Mouse (Mus musculus): ENCODE data around the gene Gm17660.
"Not testable (repeated sequence)": the region's sequence is repeated elsewhere in the genome, so short reads cannot be mapped to it uniquely, and the experiment has no call there.

Gm17660 gene

GRCm38 (mm10) chr5:104036686-104037085 lies 40.7 kb downstream of the Gm17660 start:
- no peak for DNase-seq

- no peak for DNase-seq
These were observed 41.6 kb downstream of the Gm17660 start for GRCm38 (mm10) chr5:104035824-104036223.

DNA sequence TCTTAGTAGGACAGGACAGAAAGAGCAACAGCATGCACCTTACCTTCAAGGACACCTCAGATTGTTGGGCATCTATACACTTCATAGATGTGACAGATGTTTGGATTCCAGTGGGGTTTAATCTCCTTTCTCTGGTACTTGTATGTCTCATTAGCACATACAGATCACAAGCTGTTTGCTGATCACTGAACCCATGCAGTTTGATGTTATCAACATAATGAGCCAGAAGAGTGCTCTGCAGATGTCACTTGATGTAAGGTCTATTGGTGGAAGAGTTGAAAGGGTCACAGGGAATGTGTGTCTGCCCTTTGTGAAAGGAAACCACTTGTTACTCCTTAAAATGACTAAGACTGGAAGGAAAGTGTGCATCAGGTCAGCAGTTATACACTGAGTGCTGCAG lies 42.3 kb downstream of the Gm17660 start:
- DNase-seq = no peak

DNA sequence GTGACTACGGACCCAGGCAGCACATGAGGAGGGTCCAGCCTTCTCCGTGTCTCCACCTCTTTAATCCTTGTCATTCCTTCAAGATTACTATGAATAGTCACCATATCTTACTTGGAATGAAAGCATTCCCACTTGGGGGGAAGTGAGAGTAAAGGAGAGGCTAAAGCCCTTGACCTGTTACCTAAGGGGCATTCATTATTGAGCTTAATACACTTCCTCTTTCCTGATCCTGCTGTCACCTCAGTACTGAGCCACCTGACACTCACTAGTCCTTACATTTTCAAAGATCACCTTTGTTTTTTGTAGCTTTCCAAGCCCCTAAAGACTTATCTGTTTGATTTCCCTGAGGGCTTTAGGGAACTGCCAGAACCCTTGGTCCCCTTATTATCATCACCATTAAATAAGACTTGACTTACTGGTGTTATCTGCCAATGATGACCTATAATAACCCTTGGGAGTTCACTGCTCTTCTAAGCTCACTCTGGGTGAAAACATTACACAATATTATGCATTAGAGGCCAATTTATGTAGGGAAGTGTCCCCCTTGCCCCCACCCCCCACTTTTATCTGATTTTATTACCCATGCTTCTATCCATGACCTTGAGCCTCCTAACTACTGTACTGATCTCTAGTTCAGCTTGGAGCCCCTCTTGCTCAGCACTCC lies 44.8 kb downstream of the Gm17660 start:
- no peak for DNase-seq

DNA sequence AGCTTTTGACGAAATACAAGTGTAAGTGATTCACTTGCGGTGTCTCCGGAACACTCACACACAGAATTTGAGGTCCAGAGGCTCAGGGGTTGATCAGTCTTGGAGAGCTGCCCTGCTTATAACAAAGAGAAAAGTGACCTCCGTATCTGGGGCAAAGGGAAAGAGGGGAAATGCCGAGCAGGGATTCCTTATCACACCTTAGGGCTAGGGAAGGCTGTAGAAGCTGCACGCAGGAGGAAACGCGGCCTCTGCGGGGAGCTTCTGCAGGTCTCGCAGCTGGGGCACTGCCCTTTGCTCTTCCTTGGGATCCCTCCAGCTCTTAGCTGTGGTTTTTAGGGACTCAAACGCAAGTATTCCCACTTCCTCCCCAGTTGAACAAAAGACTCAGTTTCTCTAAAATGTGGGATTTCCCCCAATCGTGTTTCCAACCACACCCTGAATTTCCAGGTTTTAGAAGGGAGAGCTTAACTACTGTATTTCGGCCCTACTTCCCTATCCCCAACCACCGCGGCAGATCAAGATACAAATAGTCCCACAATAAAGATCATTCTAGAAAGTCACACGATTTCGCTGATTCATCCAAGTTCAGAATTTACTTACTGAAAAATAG lies 52.1 kb downstream of the Gm17660 start:
- DNase-seq = no peak

- no peak for DNase-seq
These were observed 52.6 kb downstream of the Gm17660 start for GRCm38 (mm10) chr5:104024762-104025161.

DNA sequence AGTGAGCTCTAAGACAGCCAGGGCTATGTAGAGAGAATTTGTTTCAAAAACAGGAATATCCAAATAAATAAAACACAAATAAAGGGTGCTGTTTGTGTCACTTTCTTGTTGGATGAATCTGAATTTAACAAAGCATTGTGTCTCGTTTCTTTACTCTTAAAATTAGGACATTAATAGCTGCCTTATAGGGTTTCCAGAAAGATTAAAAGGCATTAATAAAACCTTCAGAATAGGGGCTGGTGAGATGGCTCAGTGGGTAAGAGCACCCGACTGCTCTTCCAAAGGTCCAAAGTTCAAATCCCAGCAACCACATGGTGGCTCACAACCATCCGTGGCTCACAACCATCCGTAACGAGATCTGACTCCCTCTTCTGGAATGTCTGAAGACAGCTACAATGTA lies 53.2 kb downstream of the Gm17660 start:
- not testable (repeated sequence) for DNase-seq

GRCm38 (mm10) chr5:104023289-104024020 lies 54.0 kb downstream of the Gm17660 start:
- DNase-seq = no peak

- DNase-seq = no peak
These were observed 54.9 kb downstream of the Gm17660 start for GRCm38 (mm10) chr5:104022558-104022957.

- peak; percentile 93 for DNase-seq
These were observed 55.6 kb downstream of the Gm17660 start, which contains the start of gene Hsd17b11 for GRCm38 (mm10) chr5:104021597-104022378. TSS of gene Hsd17b11 (minus strand) at chr5:104021919.
